Mouse (Mus musculus): Measurements from ENCODE around the gene 2410131K14Rik.

DNA sequence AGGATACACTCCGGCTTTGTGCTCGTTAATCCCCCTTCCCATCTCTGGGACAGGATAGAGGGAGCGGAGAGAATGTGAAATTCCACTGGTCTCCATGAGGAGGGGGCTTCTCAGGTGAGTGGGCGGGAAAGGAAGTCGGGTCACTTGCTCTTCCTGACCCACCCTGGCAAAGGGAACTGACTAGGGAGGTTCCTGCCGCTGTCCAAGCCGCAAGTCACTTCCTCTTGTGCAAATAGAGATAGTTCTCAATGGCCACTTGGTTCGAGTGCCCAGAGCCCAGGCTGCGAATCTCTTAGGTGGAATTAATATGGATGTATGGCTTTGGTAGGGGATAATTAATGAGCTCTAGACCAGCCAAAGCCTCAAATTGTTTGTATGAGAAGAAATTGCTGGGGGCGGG lies 15.0 kb downstream of the 2410131K14Rik start:
- no peak for TF ChIP-seq CTCF (IDR thresholded peaks at IDR 0.05; ENCODE audit: extremely low read depth, insufficient read length, insufficient replicate concordance, low read depth, low read length)
- TF ChIP-seq POLR2A (IDR thresholded peaks at IDR 0.05; ENCODE audit: low read depth, low read length), result no peak

All from small intestine, adult 2 months (tissue).